Mouse (Mus musculus): ENCODE data around the gene 4933406M09Rik. TPM values are rescaled to one million over a fixed set of nuclear protein-coding genes. Genes with fewer than 3 reads are reported as not detected.

Gene 4933406M09Rik
- total RNA-seq, 2 experiments from 2014 or later: not detected

DNA sequence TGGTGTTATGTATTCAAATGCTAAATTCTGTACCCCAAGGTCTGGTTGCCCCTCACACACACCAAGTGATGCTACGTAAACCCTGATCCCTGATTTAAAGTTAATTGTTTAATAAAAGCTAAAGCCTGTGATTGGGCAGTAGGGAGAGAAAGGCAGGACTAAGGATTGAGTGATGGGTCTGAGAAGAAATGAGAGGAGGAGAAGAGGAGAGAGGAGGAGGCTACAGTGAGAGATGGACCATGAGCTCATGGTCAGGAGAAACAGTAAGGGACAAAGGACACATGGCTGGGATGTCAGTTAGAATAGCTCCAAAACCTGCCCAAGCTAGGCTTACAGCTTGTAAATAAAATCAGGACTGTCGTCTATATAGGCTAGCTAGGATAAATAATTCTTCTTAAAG, 4.7 kb upstream of the 4933406M09Rik start:
- DNase-seq: no peak

DNA sequence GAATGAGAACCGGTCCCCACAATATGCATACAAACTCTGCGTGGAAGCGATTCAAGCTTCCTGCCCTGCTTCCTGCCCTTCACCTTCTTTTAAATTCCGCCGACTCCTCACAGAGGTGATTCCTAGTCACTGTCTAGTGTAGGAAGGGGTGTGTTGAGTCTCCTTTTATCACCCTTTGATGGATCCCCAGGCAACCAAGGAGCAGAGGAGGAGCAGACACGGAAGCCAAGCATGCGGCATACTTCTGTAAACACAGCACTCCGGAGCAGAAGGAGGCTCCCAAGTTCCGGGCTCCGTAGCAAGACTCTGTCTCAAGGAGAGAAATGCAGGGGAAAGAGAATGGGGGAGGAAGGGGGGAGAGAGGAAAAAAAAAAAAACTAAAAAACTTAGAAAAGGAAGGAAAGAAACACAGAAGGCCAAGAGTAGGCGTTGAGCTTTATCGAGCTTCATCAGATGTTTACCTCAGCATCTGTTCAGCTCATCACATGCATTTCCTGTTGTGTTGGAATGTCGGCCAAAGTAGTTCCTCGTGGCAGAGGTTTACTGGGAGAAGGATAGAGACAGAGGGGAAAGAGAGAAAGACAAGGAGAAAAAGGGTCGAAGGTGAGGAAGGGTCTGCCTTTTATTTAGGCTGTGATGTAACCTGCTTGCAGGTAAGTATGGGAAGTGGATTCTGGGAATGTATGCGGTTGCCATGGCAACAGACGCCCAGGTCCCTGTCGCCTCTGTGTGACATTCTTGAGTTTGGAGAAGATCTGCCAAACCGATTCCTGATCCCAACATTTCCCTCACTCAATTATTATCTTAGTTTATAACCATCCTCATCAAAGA, 3.7 kb upstream of the 4933406M09Rik start:
- DNase-seq: no peak

DNA sequence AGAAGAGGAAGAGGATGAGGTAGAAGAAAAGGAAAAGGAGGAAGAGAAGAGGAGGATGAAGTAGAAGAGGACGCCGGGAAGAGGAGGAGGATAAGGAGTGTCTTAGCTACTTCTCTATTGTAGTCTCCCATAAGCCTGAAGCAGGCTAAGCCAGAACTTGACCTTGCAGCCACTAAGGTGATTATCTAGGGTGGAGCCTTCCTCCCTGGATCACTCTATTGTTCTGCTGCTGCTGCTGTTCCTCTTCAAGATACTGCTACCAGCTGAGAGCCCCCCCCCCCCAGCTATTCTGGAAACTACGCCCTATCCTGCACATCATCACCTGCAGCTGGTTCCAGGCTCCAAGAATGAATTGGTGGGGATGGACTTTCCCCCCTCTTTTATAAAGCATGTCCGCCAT, 1.2 kb upstream of the 4933406M09Rik start:
- DNase-seq: no peak

GRCm38 (mm10) chr1:134385176-134385575, 564 bp upstream of the 4933406M09Rik start:
- no peak for DNase-seq

DNA sequence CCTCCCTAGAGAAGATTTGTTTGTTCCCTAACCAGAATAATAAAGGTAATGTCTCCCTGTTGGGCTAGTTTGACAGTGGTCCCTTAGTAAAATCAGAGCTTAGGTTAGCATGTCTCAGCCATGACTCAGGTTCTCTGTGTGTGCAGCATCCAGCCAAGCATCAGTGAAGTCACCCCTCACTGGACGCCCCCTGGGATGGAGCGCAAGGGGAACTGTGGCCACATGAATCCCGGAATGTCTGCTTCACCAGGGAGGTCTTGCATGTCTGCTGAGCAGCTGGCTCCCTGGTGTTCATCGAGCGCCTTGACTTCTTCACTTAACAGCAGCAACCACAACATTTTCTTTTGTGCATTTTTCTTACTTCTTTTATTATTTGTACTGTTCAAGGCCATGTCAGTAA, 8.1 kb downstream of the 4933406M09Rik start:
- no peak for DNase-seq

DNA sequence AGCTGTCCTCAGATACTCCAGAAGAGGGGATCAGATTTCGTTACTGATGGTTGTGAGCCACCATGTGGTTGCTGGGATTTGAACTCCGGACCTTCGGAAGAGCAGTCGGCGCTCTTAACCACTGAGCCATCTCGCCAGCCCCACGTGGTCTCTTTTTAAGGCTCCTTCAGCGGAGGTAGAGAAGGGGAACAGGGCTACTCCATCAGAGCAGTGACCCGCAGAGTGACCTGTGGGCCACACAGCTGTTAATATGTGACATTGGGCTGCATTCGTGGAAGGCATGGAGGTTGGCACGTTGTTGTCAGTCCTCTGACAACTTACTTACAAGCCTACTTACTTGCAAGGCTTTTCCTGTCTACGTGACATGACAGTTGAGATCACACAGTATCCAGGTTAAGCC, 12.5 kb downstream of the 4933406M09Rik start:
- no peak for DNase-seq

GRCm38 (mm10) chr1:134399735-134400134, 14.0 kb downstream of the 4933406M09Rik start:
- DNase-seq: no peak

DNA sequence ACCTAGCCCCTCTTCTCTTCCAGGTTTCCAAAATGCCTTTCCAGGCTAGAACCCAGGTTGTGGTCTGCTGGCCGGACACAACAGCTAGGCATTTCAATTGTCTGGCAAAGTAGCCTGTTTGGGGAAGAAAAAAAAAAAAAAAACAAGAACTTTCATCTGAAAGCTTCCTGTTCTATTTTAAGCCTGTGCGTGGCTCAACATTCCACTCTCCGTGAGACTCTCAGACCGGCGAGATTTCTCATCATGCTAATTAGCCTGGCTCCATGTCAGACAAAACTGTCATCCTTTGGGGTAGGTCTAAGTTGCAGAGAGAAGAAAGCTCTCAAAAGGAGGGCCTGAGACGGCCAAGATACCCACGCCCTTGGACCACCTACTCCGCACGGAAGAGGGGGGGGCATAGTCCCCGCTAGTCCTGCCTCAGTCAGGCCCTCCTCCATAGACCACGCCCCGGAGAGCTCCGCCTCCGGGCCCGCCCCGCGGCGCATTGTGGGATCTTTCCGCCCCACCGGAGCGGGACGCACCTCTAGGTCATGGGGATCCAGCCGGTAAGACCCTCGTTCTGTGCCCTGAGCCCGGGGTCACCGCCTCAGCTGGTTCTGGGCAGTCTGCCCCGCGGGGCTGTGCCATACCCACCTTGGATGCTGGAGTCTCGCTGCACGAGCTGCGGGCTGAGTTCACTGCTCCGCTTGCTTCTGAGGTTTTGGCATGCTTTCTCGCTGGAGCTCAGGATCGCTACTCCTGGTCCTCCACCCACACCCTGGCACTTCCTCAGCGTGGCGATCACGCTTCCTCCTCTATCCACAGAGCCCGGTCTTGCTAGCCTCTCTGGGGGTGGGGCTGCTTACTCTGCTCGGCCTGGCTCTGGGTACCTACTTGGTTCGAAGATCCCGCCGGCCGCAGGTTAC, 20.0 kb downstream of the 4933406M09Rik start, which contains the start of gene Cyb5r1:
TSS of gene Cyb5r1 (plus strand) at position 51 of the 905 bp plus-strand sequence.
- DNase-seq: peak; percentile 76

DNA sequence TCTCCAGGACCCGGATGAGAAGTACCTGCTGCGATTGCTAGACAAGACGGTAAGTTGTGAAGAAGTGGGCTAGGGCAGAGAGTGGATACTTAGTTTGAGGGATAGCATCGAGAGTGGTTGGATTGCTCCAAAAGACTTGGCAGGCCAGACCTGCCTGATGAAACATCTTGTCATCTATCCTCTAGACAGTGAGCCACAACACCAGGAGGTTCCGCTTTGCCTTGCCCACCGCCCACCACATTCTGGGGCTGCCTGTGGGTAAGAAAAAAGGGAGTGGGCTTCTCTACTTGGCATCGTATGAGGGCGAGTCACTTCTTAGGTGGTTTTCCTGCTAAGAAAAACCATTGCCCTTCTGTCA, 20.7 kb downstream of the 4933406M09Rik start:
- DNase-seq: no peak

GRCm38 (mm10) chr1:134408080-134408479, 22.3 kb downstream of the 4933406M09Rik start:
- no peak for DNase-seq

DNA sequence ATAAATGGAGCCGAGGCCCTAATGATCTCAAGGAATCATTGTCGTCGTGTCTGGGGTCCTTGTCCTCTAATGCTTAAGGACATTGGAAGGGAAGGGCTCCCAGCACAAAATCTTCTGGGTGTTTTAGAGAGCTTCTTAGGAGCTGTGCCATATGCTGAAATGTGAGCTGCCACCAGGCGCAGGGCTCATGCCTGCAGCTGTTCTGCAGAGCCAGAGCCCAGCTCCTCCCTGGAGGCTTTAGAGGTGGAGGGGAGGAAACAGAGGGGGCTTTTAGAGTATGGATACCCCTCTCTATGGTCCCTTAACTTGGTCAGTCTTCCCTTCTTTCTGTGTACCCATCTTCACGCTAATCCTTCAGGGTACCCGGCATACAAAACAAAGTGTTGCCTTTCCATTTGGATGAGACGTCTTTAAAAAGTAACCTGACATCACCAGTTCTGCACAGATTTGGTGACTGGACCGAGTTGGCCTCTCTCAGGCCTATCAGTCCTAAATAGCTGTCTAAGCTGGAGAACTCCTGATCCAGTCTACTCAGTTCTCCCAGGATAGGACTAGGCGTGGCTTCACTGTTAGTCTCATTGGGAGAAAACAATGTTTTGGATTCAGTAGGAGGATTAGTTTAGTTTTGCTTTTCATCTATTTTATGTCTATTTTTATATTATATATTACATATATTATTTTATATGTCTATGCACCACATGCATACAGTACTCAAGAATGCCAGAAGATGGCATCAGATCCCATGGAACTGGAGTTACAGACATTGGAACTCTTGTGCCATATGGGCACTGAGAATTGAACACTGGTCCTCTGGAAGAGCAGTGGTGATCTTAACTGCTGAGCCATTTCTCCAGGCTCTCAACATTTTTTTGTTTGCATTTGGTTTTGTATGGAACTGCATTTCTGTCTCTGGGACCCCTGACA, 26.2 kb downstream of the 4933406M09Rik start:
- peak; percentile 32 for DNase-seq

GRCm38 (mm10) chr1:134414038-134414437, 28.3 kb downstream of the 4933406M09Rik start:
- DNase-seq: no peak

DNA sequence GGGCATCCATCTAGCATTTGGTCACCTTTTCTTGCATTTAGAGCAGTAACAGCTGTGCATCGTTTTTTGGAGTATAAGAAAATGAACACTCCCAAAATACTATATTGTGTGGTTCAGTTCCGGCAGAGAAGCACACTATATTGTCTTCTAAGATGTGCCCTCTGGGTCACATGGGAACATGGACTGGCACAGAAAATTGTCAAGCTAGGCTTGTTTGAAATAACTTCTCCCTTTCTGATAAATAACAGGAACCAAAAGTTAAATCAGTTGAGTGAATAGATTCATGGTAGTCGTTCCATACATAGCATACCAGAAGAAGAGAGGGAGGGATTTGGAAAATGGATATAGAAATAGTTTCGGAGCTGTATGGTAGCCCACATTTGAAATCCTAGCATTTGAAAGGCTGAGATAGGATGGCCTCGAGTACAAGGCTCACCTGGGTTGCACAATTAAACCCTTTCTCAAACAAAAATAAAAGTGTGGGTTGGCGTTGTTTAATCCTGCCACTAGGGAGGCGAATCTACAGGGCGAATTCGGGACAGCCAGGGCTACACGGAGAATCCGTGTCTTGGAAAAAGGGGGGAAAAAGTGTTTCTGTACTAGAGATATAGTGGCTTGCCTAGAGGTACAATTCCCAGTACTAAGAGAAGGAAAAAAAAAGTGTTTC, 28.9 kb downstream of the 4933406M09Rik start:
- DNase-seq: no peak

DNA sequence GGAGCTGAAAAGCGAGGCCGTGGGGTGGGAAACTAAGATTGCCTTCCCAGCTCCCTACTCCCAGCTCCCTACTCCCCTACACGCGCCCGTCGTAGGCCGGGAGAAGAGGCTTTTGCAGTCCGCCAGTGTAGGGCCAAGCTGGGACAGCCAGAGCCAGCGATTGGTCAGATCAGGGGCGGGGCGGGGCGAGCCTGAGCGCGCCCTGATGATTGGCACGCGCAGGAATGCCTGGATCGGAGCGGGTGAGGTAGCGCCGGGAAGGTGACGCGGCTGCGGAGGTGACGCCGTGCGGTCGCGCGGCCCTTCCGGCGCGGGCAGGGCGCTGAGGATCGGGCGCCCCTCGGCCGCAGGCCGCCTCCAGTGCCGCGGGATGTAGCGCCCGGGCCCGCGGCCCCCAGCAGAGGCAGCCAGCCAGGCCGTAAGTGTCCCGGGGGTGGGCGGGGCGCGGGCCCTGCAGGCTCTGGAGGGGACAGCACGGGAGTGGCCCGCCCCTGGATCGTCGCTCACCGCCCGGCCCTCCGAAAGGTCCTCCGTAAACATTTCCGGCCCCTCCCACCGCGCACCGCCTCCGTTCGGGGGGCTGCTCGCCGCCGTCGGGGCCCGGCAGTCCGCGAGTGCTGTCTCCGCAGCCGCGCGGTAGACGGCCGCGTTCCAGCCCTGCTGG, 29.6 kb downstream of the 4933406M09Rik start, which contains the start of gene Adipor1:
TSS of gene Adipor1 (plus strand) at position 211 of the 664 bp plus-strand sequence.
- DNase-seq: peak; percentile 95

DNA sequence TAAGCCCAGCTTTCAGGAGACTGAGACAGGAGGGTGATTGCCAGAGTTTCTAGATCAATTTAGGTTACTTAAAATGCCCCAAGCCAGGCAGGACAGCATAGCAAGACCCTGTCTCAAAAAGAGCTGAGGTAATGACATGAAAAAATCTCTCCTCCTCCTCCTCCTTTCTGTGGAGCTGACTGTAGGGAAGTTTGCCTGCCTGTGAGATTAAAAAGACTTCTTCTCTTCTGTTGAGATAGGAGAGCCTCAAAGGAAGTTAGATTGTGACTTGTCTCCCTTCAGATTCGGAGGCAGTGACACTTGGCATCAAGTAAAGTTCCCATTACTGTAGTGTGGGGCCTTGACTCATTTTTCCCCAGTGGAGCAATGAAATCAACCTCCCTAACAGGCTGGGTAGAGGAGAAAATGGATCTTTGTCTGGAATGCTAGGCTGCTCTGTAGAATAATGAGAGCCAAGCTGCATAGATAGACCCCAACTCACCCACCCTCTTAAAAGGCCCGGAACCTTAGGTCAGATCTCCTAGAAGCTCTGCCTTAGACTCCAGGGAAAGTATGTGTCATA, 32.8 kb downstream of the 4933406M09Rik start:
- no peak for DNase-seq

- DNase-seq: no peak
These were observed 33.4 kb downstream of the 4933406M09Rik start for GRCm38 (mm10) chr1:134419176-134419575.

DNA sequence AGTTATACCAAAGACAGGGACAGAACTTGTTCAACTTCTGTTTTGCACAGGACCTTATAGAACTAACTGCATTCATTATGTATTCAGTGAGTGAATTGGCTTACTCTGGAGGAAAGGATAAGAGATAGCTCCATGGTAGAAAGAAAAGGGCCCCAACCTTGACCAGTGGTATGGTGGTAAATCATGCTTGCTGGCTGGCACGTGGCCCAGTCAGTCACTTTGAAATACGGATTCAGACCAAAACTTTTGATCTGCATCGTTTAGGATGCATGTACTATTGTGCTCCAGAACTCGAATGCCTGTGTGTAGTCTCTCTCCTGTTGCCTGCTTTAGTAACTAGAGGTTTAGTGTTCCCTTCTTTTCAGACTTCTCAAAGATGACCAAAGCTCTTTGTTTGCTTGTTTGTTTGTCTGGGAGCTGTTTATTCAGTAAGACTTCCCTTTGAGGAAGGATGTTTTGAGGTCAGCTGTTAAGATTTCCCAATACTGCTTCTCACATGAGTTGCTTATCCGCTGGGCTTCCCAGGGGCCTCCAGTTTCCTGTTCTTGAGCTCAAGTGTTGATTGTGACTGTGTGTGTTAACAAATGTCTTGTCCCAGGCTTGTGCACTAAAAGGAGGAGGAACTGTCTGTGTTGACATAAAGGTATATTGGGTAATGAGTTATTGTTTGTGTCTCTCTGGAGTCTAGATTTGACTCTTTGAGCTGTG, 34.2 kb downstream of the 4933406M09Rik start:
- no peak for DNase-seq

- no peak for DNase-seq
These were observed 38.2 kb downstream of the 4933406M09Rik start for GRCm38 (mm10) chr1:134423911-134424310.

- DNase-seq: no peak
These were observed 40.5 kb downstream of the 4933406M09Rik start for GRCm38 (mm10) chr1:134426289-134426688.

DNA sequence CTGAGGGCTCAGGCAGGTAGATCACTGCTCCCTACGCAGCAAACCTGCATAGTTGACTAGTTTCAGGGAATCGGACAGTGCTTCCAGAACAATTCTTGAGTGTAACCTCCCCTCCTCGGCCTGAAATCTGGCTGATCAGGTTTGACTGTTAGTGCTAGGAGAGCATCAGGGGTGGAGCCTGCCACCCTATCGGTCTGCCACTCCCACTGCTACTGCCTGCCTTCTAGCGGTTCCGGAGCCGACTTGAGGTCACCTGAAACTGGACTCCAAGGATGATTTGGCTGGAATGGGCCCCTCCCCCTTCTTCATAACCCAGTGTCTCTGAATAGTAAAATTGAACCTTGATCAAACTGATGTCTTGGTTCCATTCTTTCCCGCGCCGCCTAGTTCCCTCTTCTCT, 47.3 kb downstream of the 4933406M09Rik start:
- DNase-seq: no peak

Data from gastrocnemius, postnatal 10 days (tissue).